Comparison of ENCODE assay signal across 7 mouse cellular contexts in the genomic region with DNA sequence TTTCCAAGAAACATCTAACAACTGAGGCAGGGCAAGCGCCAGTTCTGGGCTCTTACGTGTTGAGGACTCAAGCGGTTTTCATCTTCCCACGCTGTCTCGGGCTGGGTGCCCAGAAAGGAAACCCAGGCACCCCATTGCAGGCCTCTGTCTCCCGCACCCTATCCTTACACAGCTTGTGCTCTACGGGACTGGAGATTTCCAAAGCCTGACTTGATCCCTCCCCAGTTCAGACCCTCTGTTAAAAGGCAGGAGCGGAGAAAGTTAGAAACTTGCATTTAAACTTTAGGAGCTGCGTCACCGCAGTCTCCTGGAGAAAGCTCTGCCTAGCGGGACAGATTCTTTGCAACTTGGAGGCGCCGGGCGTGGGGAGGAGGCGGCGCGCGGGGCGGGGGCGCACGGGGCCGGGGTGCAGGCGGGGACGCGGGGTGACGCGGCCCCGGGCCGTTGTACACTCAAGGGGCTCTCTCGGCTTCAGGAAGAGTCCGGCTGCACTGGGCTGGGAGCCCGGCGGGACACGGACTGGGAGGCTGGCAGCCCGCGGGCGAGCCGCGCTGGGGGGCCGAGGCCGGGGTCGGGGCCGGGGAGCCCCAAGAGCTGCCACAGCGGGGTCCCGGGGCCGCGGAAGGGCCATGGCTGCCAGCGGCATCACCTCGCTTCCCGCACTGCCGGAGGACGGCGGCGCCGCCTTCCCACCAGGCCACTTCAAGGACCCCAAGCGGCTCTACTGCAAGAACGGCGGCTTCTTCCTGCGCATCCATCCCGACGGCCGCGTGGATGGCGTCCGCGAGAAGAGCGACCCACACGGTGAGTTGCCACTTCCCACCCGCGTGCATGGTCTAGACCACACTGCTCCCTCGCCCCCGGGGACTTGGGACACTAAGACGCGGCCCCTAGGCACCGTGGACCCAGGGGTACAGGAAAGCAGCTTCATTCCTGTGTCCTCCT. TPM values are rescaled to one million over a fixed set of nuclear protein-coding genes. Genes with fewer than 3 reads are reported as not detected.
DNase-seq lines count a peak whose midpoint lies in the region; ATAC-seq and TF ChIP-seq lines count a peak whose summit lies in the region.

Fgf2 (plus strand) TSS at position 126 of the 945 bp plus-strand sequence.

- TF ChIP-seq EP300 in MEL (IDR thresholded peaks at IDR 0.05; ENCODE audit: low read depth in 1 of 2, low read length in 2 of 2): no peak

- peak within 1 kb of the TSS; percentile 11 to 31; a peak in 3 of 4 replicates for H3K4me3 ChIP-seq in MEL (ENCODE audit: control insufficient read depth in 1 of 2, insufficient read depth in 1 of 2, low read depth in 2 of 2, low read length in 2 of 2)
- peak within 1 kb of the TSS; percentile 70 for H3K4me3 ChIP-seq in hindbrain, embryonic 12.5 days
- peak within 1 kb of the TSS; percentile 75 for H3K4me3 ChIP-seq in midbrain, embryonic 16.5 days (ENCODE audit: low read depth, low read length)

- no peak for DNase-seq in MEL (ENCODE audit: low read depth, low spot score)
- DNase-seq in adrenal gland, postnatal 25 days: peak; percentile 39
- peak; percentile 56 for DNase-seq in gastrocnemius, adult 18-20 months (ENCODE audit: low spot score)
- peak; percentile 49 to 60 for DNase-seq in left cerebral cortex, postnatal 36 days (ENCODE audit: low spot score in 2 of 2)
- peak; percentile 69 for DNase-seq in testis, postnatal 10 days (ENCODE audit: low spot score)

- peak within 1 kb of the TSS; percentile 29; the same call in 1 of the 2 replicates for H3K9ac ChIP-seq in MEL (ENCODE audit: control insufficient read depth, low read depth, low read length, poor library complexity, severe bottlenecking)
- H3K9ac ChIP-seq in hindbrain, embryonic 12.5 days: peak within 1 kb of the TSS; percentile 76
- peak within 1 kb of the TSS; percentile 73 for H3K9ac ChIP-seq in midbrain, embryonic 16.5 days (ENCODE audit: low read depth, low read length)

- H3K36me3 ChIP-seq in MEL (ENCODE audit: control insufficient read depth in 1 of 2, insufficient read depth in 2 of 2, low read length in 2 of 2): peaks cover 0 to 2% of the 10 kb centered on the region in 2 experiments; a peak in 1 of 4 replicates
- no peaks in the 10 kb centered on the region for H3K36me3 ChIP-seq in hindbrain, embryonic 12.5 days
- H3K36me3 ChIP-seq in midbrain, embryonic 16.5 days (ENCODE audit: control insufficient read depth, insufficient read depth, low read length): no peaks in the 10 kb centered on the region

- WGBS in hindbrain, embryonic 12.5 days: under 1% methylated on average over 67 of the region's 75 CpGs
- under 1% methylated on average over 67 of the region's 75 CpGs for WGBS in midbrain, embryonic 16.5 days

- TF ChIP-seq POLR2A in MEL (IDR thresholded peaks at IDR 0.05; ENCODE audit: control insufficient read depth in 1 of 2, insufficient read depth in 1 of 2, low read depth in 1 of 2, low read length in 2 of 2, poor library complexity in 1 of 2): no peak

- H3K4me1 ChIP-seq in MEL (ENCODE audit: control insufficient read depth in 1 of 2, insufficient read depth in 2 of 2, low read length in 2 of 2): peaks cover 3 to 15% of the 10 kb centered on the region in 2 experiments
- H3K4me1 ChIP-seq in hindbrain, embryonic 12.5 days: peaks cover 12% of the 10 kb centered on the region
- peaks cover 11% of the 10 kb centered on the region for H3K4me1 ChIP-seq in midbrain, embryonic 16.5 days (ENCODE audit: control insufficient read depth, insufficient read depth, low read length)

- H3K79me2 ChIP-seq in MEL (ENCODE audit: control insufficient read depth, insufficient read depth, low read length, poor library complexity): no peaks in the 10 kb centered on the region

- H3K27ac ChIP-seq in MEL (ENCODE audit: control insufficient read depth, low read depth, low read length): no peak within 1 kb of the TSS
- H3K27ac ChIP-seq in hindbrain, embryonic 12.5 days: no peak within 1 kb of the TSS
- H3K27ac ChIP-seq in midbrain, embryonic 16.5 days (ENCODE audit: low read length): no peak within 1 kb of the TSS

- ATAC-seq in hindbrain, embryonic 12.5 days (ENCODE audit: low FRiP score): peak; percentile 71
- peak; percentile 85 for ATAC-seq in midbrain, embryonic 16.5 days

- H3K27me3 ChIP-seq in MEL (ENCODE audit: control insufficient read depth in 1 of 2, insufficient read depth in 2 of 2, low read length in 2 of 2): peaks cover 3 to 4% of the 10 kb centered on the region in 2 experiments; a peak in 3 of 4 replicates
- H3K27me3 ChIP-seq in hindbrain, embryonic 12.5 days: peaks cover 33% of the 10 kb centered on the region
- H3K27me3 ChIP-seq in midbrain, embryonic 16.5 days (ENCODE audit: control insufficient read depth, insufficient read depth, low read depth, low read length): peaks cover 26% of the 10 kb centered on the region

- TF ChIP-seq CTCF in MEL (IDR thresholded peaks at IDR 0.05 in 2 of 3, conservative IDR thresholded peaks at IDR 0.05 in 1 of 3; ENCODE audit: control insufficient read depth in 1 of 3, insufficient read depth in 1 of 3, low read depth in 2 of 3, low read length in 3 of 3, poor library complexity in 1 of 3, severe bottlenecking in 1 of 3): no peak

- peak within 1 kb of the TSS; percentile 100 for H3K4me2 ChIP-seq in hindbrain, embryonic 12.5 days (replicated peaks)
- peak within 1 kb of the TSS; percentile 100 for H3K4me2 ChIP-seq in midbrain, embryonic 16.5 days (ENCODE audit: low read length)

- TF ChIP-seq RAD21 in MEL (IDR thresholded peaks at IDR 0.05; ENCODE audit: low read depth, low read length): no peak

- no peaks in the 10 kb centered on the region for H3K9me3 ChIP-seq in MEL (replicated peaks; ENCODE audit: insufficient read depth, low read length)
- H3K9me3 ChIP-seq in hindbrain, embryonic 12.5 days (replicated peaks): no peaks in the 10 kb centered on the region
- H3K9me3 ChIP-seq in midbrain, embryonic 16.5 days (replicated peaks; ENCODE audit: control insufficient read depth, low read length, poor library complexity, severe bottlenecking): no peaks in the 10 kb centered on the region

- intact Hi-C loops in left cerebral cortex, postnatal 36 days (cut with DNase I): no loop called here

TF ChIP-seq in MEL, 35 proteins besides CTCF, POLR2A, EP300 and RAD21:
- TF ChIP-seq POLR2AphosphoS5 (IDR thresholded peaks at IDR 0.05; ENCODE audit: borderline replicate concordance, low read depth, low read length): no peak
- TF ChIP-seq ELF1 (IDR thresholded peaks at IDR 0.05; ENCODE audit: low read depth, low read length): no peak
- no peak for TF ChIP-seq MXI1 (IDR thresholded peaks at IDR 0.05; ENCODE audit: low read depth, low read length)
- no peak for TF ChIP-seq SMC3 (IDR thresholded peaks at IDR 0.05; ENCODE audit: low read depth, low read length)
- no peak for TF ChIP-seq CHD1 (IDR thresholded peaks at IDR 0.05; ENCODE audit: low read depth, low read length)
- no peak for TF ChIP-seq SIN3A (IDR thresholded peaks at IDR 0.05; ENCODE audit: low read length)
- TF ChIP-seq BHLHE40 (IDR thresholded peaks at IDR 0.05; ENCODE audit: borderline replicate concordance, low read depth, low read length): no peak
- TF ChIP-seq RCOR1 (IDR thresholded peaks at IDR 0.05; ENCODE audit: low read depth, low read length): no peak

RNA-seq across cellular contexts. Expression of gene Fgf2, which starts in this region (rescaled TPM):
- 0.13 and 0.15 TPM in 2 replicates for total RNA-seq in MEL (2012; rRNA removed)
- under 1 TPM in 1 of 2 experiments, not detected in 1; 0.53 TPM for polyA plus RNA-seq in MEL (2012; ENCODE audit: insufficient read depth in 1 of 2, insufficient read length in 2 of 2, low read depth in 1 of 2, low replicate concordance in 2 of 2, missing spikeins in 1 of 2)
- 1.4 and 2.5 TPM in 2 replicates for total RNA-seq in adrenal gland, postnatal 25 days (2021)
- 10 to 100 TPM in 1 of 2 experiments, 1 to 10 TPM in 1; 5.7 to 10.1 TPM for total RNA-seq in gastrocnemius, adult 18-20 months (2021)
- 0.91 and 1.0 TPM in 2 replicates for polyA plus RNA-seq in hindbrain, embryonic 12.5 days (2016; fragmentation: Nextera tagmentation; extraction: Ambion mirVana)
- total RNA-seq in left cerebral cortex, postnatal 36 days (2021): 1 to 10 TPM; 3.6 to 4.2 TPM
- 0.44 and 0.55 TPM in 2 replicates for polyA plus RNA-seq in midbrain, embryonic 16.5 days (2015; fragmentation: Nextera tagmentation; extraction: Ambion mirVana)

Comparison
In these comparisons a context has a peak if more than half of its experiments do, and no peak if none do; other contexts are left out.
1. Peak in ATAC-seq, H3K4me3 ChIP-seq, H3K9ac ChIP-seq and H3K4me2 ChIP-seq in midbrain, embryonic 16.5 days; RNA of the gene not detected or under 1 TPM.
2. H3K4me3 ChIP-seq: peak in every context shown above with its lines; median percentile 75 in midbrain, embryonic 16.5 days; 70 in hindbrain, embryonic 12.5 days; 21 in MEL.